Mouse (Mus musculus) MEL (cell line): Measurements from ENCODE around the gene Rsph1. TPM values are rescaled to one million over a fixed set of nuclear protein-coding genes. Genes with fewer than 3 reads are reported as not detected.

Experiments used
- DNase-seq: peaks from one replicate; pipeline ENCODE4 v3.0.0; 2011; ENCODE audit warnings: low read depth, low spot score
- H3K27ac ChIP-seq: 2 replicates; pipeline ENCODE4 v1.5.1; 2012; ENCODE audit warnings: low read depth, mild to moderate bottlenecking, control low read depth, low read length, moderate library complexity; ENCODE audit not compliant: control insufficient read depth
- H3K27me3 ChIP-seq, 2 experiments: fragments of 150-350 bp in 1 of 2; sonication (generic) in 1 of 2; 2 replicates each; pipeline ENCODE4 v1.6.1; 2012; ENCODE audit warnings: low read length in 2 of 2, mild to moderate bottlenecking in 2 of 2, improper control_type of control experiment in 1 of 2, moderate library complexity in 1 of 2; ENCODE audit not compliant: insufficient read depth in 2 of 2, control insufficient read depth in 1 of 2
- H3K36me3 ChIP-seq, 2 experiments: 2 replicates each; pipeline ENCODE4 v1.6.1; 2012 to 2014; ENCODE audit warnings: low read length in 2 of 2, improper control_type of control experiment in 1 of 2, inconsistent platforms in 1 of 2, mild to moderate bottlenecking in 1 of 2; ENCODE audit not compliant: insufficient read depth in 2 of 2, control insufficient read depth in 1 of 2
- H3K4me1 ChIP-seq, 2 experiments: fragments of 150-350 bp in 1 of 2; sonication (generic) in 1 of 2; 2 replicates each; pipeline ENCODE4 v1.6.1; 2012; ENCODE audit warnings: low read length in 2 of 2, improper control_type of control experiment in 1 of 2, mild to moderate bottlenecking in 1 of 2; ENCODE audit not compliant: insufficient read depth in 2 of 2, control insufficient read depth in 1 of 2
- H3K4me3 ChIP-seq, 2 experiments: fragments of 150-350 bp in 1 of 2; sonication (generic) in 1 of 2; 2 replicates each; pipeline ENCODE4 v1.5.1; 2012; ENCODE audit warnings: low read depth in 2 of 2, low read length in 2 of 2, mild to moderate bottlenecking in 2 of 2, moderate library complexity in 2 of 2, control low read depth in 1 of 2, improper control_type of control experiment in 1 of 2; ENCODE audit not compliant: control insufficient read depth in 1 of 2, insufficient read depth in 1 of 2
- H3K79me2 ChIP-seq: 2 replicates; pipeline ENCODE4 v1.6.1; 2012; ENCODE audit warnings: mild to moderate bottlenecking, low read length, moderate library complexity; ENCODE audit not compliant: control insufficient read depth, poor library complexity, insufficient read depth
- H3K9ac ChIP-seq: 2 replicates; pipeline ENCODE4 v1.6.1; 2012; ENCODE audit warnings: low read depth, mild to moderate bottlenecking, control low read depth, low read length, moderate library complexity; ENCODE audit not compliant: control insufficient read depth, poor library complexity, severe bottlenecking
- H3K9me3 ChIP-seq: fragments of 150-350 bp; sonication (generic); replicated peaks from 2 replicates; pipeline ENCODE4 v1.6.1; 2012; ENCODE audit warnings: mild to moderate bottlenecking, low read length, improper control_type of control experiment, moderate library complexity; ENCODE audit not compliant: insufficient read depth
- BHLHE40 ChIP-seq: IDR thresholded peaks from 2 replicates; pipeline ENCODE4 v1.6.1; 2012; ENCODE audit warnings: low read depth, mild to moderate bottlenecking, inconsistent platforms, low read length, improper control_type of control experiment, borderline replicate concordance
- CHD1 ChIP-seq: IDR thresholded peaks from 2 replicates; pipeline ENCODE4 v1.6.1; 2012; ENCODE audit warnings: low read depth, mild to moderate bottlenecking, inconsistent platforms, low read length, improper control_type of control experiment
- CHD2 ChIP-seq: IDR thresholded peaks from 2 replicates; pipeline ENCODE4 v1.6.1; 2011; ENCODE audit warnings: low read length, improper control_type of control experiment
- CTCF ChIP-seq, 3 experiments: IDR thresholded peaks in 2 of 3; conservative IDR thresholded peaks in 1 of 3; 2 replicates each; pipeline ENCODE4 v1.5.1; 2011 to 2012; ENCODE audit warnings: low read length in 3 of 3, low read depth in 2 of 3, mild to moderate bottlenecking in 2 of 3, improper control_type of control experiment in 1 of 3, inconsistent platforms in 1 of 3, mixed read lengths in 1 of 3, moderate library complexity in 1 of 3; ENCODE audit not compliant: control insufficient read depth in 1 of 3, insufficient read depth in 1 of 3, poor library complexity in 1 of 3, severe bottlenecking in 1 of 3
- ETS1 ChIP-seq: IDR thresholded peaks from 2 replicates; pipeline ENCODE4 v1.6.1; 2012; ENCODE audit warnings: low read depth, mild to moderate bottlenecking, inconsistent platforms, low read length, improper control_type of control experiment, moderate library complexity
- GATA1 ChIP-seq: IDR thresholded peaks from 2 replicates; pipeline ENCODE4 v1.6.1; 2011; ENCODE audit warnings: low read depth, low read length, improper control_type of control experiment
- JUND ChIP-seq: IDR thresholded peaks from 2 replicates; pipeline ENCODE4 v1.6.1; 2011; ENCODE audit warnings: low read depth, mild to moderate bottlenecking, improper control_type of control experiment, low read length
- MAFK ChIP-seq: IDR thresholded peaks from 2 replicates; pipeline ENCODE4 v1.6.1; 2011; ENCODE audit warnings: low read depth, mild to moderate bottlenecking, low read length, improper control_type of control experiment, borderline replicate concordance
- MAX ChIP-seq: IDR thresholded peaks from 2 replicates; pipeline ENCODE4 v1.6.1; 2011; ENCODE audit warnings: low read length, improper control_type of control experiment
- MAZ ChIP-seq: IDR thresholded peaks from 2 replicates; pipeline ENCODE4 v1.6.1; 2012; ENCODE audit warnings: low read depth, mild to moderate bottlenecking, inconsistent platforms, low read length, improper control_type of control experiment
- MEF2A ChIP-seq: IDR thresholded peaks from 2 replicates; pipeline ENCODE4 v1.6.1; 2014; ENCODE audit warnings: low read depth, mild to moderate bottlenecking, inconsistent platforms, low read length, improper control_type of control experiment; ENCODE audit not compliant: poor library complexity, insufficient replicate concordance, severe bottlenecking; ENCODE audit errors: extremely low read depth
- MXI1 ChIP-seq: IDR thresholded peaks from 2 replicates; pipeline ENCODE4 v1.6.1; 2011; ENCODE audit warnings: mild to moderate bottlenecking, low read depth, low read length, improper control_type of control experiment
- MYC ChIP-seq: IDR thresholded peaks from 2 replicates; pipeline ENCODE4 v1.6.1; 2011; ENCODE audit warnings: low read depth, mild to moderate bottlenecking, low read length, improper control_type of control experiment, moderate library complexity
- NRF1 ChIP-seq: IDR thresholded peaks from 2 replicates; pipeline ENCODE4 v1.6.1; 2014; ENCODE audit warnings: low read depth, mild to moderate bottlenecking, inconsistent platforms, low read length, improper control_type of control experiment, moderate library complexity; ENCODE audit not compliant: poor library complexity, insufficient read depth, severe bottlenecking
- POLR2A ChIP-seq, 2 experiments: IDR thresholded peaks; 2 replicates each; pipeline ENCODE4 v1.6.1; 2011 to 2012; ENCODE audit warnings: low read length in 2 of 2, mild to moderate bottlenecking in 2 of 2, control low read depth in 1 of 2, improper control_type of control experiment in 1 of 2, low read depth in 1 of 2, moderate library complexity in 1 of 2; ENCODE audit not compliant: control insufficient read depth in 1 of 2, insufficient read depth in 1 of 2, poor library complexity in 1 of 2
- POLR2AphosphoS2 ChIP-seq: IDR thresholded peaks from 2 replicates; pipeline ENCODE4 v1.6.1; 2011; ENCODE audit warnings: low read length, improper control_type of control experiment
- POLR2AphosphoS5 ChIP-seq: IDR thresholded peaks from 2 replicates; pipeline ENCODE4 v1.6.1; 2012; ENCODE audit warnings: low read depth, borderline replicate concordance, mild to moderate bottlenecking, inconsistent platforms, low read length, moderate library complexity, mixed read lengths
- RCOR1 ChIP-seq: IDR thresholded peaks from 2 replicates; pipeline ENCODE4 v1.6.1; 2012; ENCODE audit warnings: low read depth, mild to moderate bottlenecking, inconsistent platforms, low read length, improper control_type of control experiment
- SIN3A ChIP-seq: IDR thresholded peaks from 2 replicates; pipeline ENCODE4 v1.6.1; 2012; ENCODE audit warnings: low read length, improper control_type of control experiment, inconsistent platforms
- TAL1 ChIP-seq: IDR thresholded peaks from 2 replicates; pipeline ENCODE4 v1.6.1; 2012; ENCODE audit warnings: mild to moderate bottlenecking, inconsistent platforms, low read length, moderate library complexity, mixed read lengths
- TCF12 ChIP-seq: IDR thresholded peaks from 2 replicates; pipeline ENCODE4 v1.6.1; 2014; ENCODE audit warnings: low read depth, mild to moderate bottlenecking, inconsistent platforms, low read length, improper control_type of control experiment, moderate library complexity
- UBTF ChIP-seq: IDR thresholded peaks from 2 replicates; pipeline ENCODE4 v1.6.1; 2012; ENCODE audit warnings: low read depth, mild to moderate bottlenecking, inconsistent platforms, low read length, improper control_type of control experiment, moderate library complexity, borderline replicate concordance; ENCODE audit not compliant: insufficient read depth
- USF2 ChIP-seq, 2 experiments: IDR thresholded peaks; 2 replicates each; pipeline ENCODE4 v1.6.1; 2011 to 2012; ENCODE audit warnings: improper control_type of control experiment in 2 of 2, low read length in 2 of 2, borderline replicate concordance in 1 of 2, inconsistent platforms in 1 of 2, low read depth in 1 of 2, mild to moderate bottlenecking in 1 of 2; ENCODE audit not compliant: insufficient read depth in 1 of 2
- ZC3H11A ChIP-seq: IDR thresholded peaks from 2 replicates; pipeline ENCODE4 v1.6.1; 2012; ENCODE audit warnings: low read depth, mild to moderate bottlenecking, inconsistent platforms, low read length, improper control_type of control experiment
- ZNF384 ChIP-seq: IDR thresholded peaks from 2 replicates; pipeline ENCODE4 v1.6.1; 2012; ENCODE audit warnings: low read depth, mild to moderate bottlenecking, inconsistent platforms, low read length, improper control_type of control experiment
- polyA plus RNA-seq, 2 experiments: library from polyadenylated mRNA; stranded (reverse) in 1 of 2; unstranded in 1 of 2; fragments of >175 nt in 1 of 2; fragments of >200 nt in 1 of 2; gene quantifications; 2 replicates each; pipeline versions ENCODE4 v1.2.1 to v1.2.4; 2012; ENCODE audit warnings: low replicate concordance in 2 of 2, low read depth in 1 of 2; ENCODE audit not compliant: insufficient read length in 2 of 2, insufficient read depth in 1 of 2, missing spikeins in 1 of 2
- total RNA-seq: library from RNA; depleted of rRNA; stranded (reverse); fragments of 300-350 nt; gene quantifications from 2 replicates; pipeline ENCODE4 v1.2.3, GENCODE M21; 2012

Rsph1 gene
- total and polyA plus RNA-seq, 3 experiments: 1.3 to 3.6 TPM; not detected in 1

DNA sequence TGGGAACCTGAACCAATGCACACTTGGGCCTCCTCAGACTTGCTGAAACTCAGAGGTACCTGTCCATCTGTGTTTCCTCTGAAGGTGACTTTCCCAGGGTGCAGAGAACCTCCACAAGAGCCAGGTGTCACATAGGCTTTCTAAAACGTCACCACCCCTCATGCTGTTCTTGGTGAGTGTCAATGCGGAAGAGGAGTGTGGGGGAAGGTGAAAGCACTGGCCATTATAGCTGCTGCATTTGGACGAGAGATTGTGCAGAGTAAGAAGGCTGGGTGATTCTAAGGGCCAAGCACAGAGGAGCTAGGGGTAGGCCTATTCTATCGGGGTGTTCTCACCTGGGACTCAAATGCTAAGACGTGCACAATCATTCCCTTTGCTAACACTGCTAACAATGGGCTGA lies 23.2 kb downstream of the Rsph1 start:
- Histone ChIP-seq H3K79me2 (no peaks in the 10 kb centered on the region), H3K9me3 (no peaks in the 10 kb centered on the region), H3K27me3 (no peaks in the 10 kb centered on the region), H3K4me1 (peaks cover 0 to 4% of the 10 kb centered on the region in 2 experiments; a peak in 2 of 4 replicates), H3K9ac (no peak overlapping the region), H3K27ac (no peak overlapping the region), H3K4me3 (no peak overlapping the region), H3K36me3 (no peaks in the 10 kb centered on the region)
- DNase-seq: no peak
- no peak for TF ChIP-seq JUND
- no peak for TF ChIP-seq GATA1
- TF ChIP-seq MEF2A: no peak
- no peak for TF ChIP-seq CTCF (IDR thresholded peaks at IDR 0.05 in 2 of 3, conservative IDR thresholded peaks at IDR 0.05 in 1 of 3; ENCODE audit: control insufficient read depth in 1 of 3, insufficient read depth in 1 of 3, low read depth in 2 of 3, low read length in 3 of 3, poor library complexity in 1 of 3, severe bottlenecking in 1 of 3)
- TF ChIP-seq POLR2A (IDR thresholded peaks at IDR 0.05; ENCODE audit: control insufficient read depth in 1 of 2, insufficient read depth in 1 of 2, low read depth in 1 of 2, low read length in 2 of 2, poor library complexity in 1 of 2): no peak
- no peak for TF ChIP-seq USF2 (IDR thresholded peaks at IDR 0.05; ENCODE audit: borderline replicate concordance in 1 of 2, insufficient read depth in 1 of 2, low read depth in 1 of 2, low read length in 2 of 2)
- TF ChIP-seq POLR2AphosphoS2: no peak
- no peak for TF ChIP-seq TAL1
- no peak for TF ChIP-seq MXI1
- TF ChIP-seq ZC3H11A: no peak
- TF ChIP-seq TCF12: no peak
- TF ChIP-seq POLR2AphosphoS5: no peak
- TF ChIP-seq BHLHE40: no peak
- no peak for TF ChIP-seq CHD1
- no peak for TF ChIP-seq UBTF
- no peak for TF ChIP-seq MAX

DNA sequence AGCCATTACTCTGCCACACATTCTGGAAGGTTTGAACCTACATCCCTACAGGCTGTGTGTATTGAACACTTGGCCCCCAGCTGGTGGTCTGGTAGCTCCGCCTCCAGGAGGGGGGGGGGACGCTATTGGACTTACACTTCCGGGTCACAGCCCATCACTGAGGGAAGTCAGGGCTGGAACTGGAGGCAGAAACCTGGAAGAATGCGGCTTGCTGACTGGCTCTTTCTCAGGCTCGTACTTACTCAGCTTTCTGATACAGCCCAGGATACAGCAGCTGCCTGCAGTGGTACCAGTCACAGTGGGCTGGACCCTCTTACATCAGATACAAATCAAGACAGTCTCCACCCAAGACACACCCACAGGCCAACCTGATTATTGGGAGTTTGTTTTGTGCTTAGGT lies 30.0 kb downstream of the Rsph1 start:
- H3K27ac ChIP-seq: no peak overlapping the region
- H3K4me3 ChIP-seq: no peak overlapping the region

More for the DNA sequence above, 30.0 kb downstream of the Rsph1 start:
- Histone ChIP-seq H3K4me1 (peaks cover 0 to 4% of the 10 kb centered on the region in 2 experiments; a peak in 2 of 4 replicates), H3K9ac (no peak overlapping the region), H3K36me3 (no peaks in the 10 kb centered on the region), H3K9me3 (no peaks in the 10 kb centered on the region), H3K27me3 (no peaks in the 10 kb centered on the region), H3K79me2 (no peaks in the 10 kb centered on the region)
- TF ChIP-seq MXI1: no peak
- no peak for TF ChIP-seq MAFK
- no peak for TF ChIP-seq MEF2A
- TF ChIP-seq UBTF: no peak
- TF ChIP-seq CHD2: no peak
- no peak for TF ChIP-seq MYC
- TF ChIP-seq SIN3A: no peak
- TF ChIP-seq ZC3H11A: no peak
- TF ChIP-seq ETS1: no peak
- no peak for TF ChIP-seq BHLHE40
- no peak for TF ChIP-seq GATA1
- TF ChIP-seq RCOR1: no peak
- TF ChIP-seq POLR2A (IDR thresholded peaks at IDR 0.05; ENCODE audit: control insufficient read depth in 1 of 2, insufficient read depth in 1 of 2, low read depth in 1 of 2, low read length in 2 of 2, poor library complexity in 1 of 2): no peak
- TF ChIP-seq ZNF384: no peak
- TF ChIP-seq NRF1: no peak
- no peak for TF ChIP-seq MAZ
- DNase-seq: no peak
